Mouse (Mus musculus) cerebellum, adult 2 months (tissue): ENCODE results near the gene Satb2. TPM values are rescaled to one million over a fixed set of nuclear protein-coding genes. Genes with fewer than 3 reads are reported as not detected.

Experiments
- DNase-seq, 2 experiments: peaks; one replicate each; pipeline ENCODE4 v3.0.0; 2021
- H3K27ac ChIP-seq: fragments of 200-500 bp; 2 replicates; pipeline ENCODE4 v1.5.1; 2012; ENCODE audit warnings: low read length, control low read depth, inconsistent platforms; ENCODE audit not compliant: insufficient read depth
- H3K27me3 ChIP-seq: fragments of 200-500 bp; 2 replicates; pipeline ENCODE4 v1.6.1; 2012; ENCODE audit warnings: inconsistent platforms, mild to moderate bottlenecking, low read length, moderate library complexity; ENCODE audit not compliant: control insufficient read depth, insufficient read depth
- H3K4me1 ChIP-seq: fragments of 200-500 bp; 2 replicates; pipeline ENCODE4 v1.6.1; 2011; ENCODE audit warnings: low read length; ENCODE audit not compliant: control insufficient read depth, insufficient read depth
- H3K4me3 ChIP-seq: fragments of 200-500 bp; replicated peaks from 2 replicates; pipeline ENCODE3; 2011; ENCODE audit warnings: mild to moderate bottlenecking, low read depth, low read length, control low read depth; ENCODE audit not compliant: insufficient read depth
- CTCF ChIP-seq: fragments of 200-500 bp; IDR thresholded peaks from 2 replicates; pipeline ENCODE4 v1.5.1; 2011; ENCODE audit warnings: low read depth, mild to moderate bottlenecking, control low read depth, low read length, moderate library complexity, borderline replicate concordance; ENCODE audit not compliant: insufficient read depth
- POLR2A ChIP-seq: fragments of 200-500 bp; IDR thresholded peaks from 2 replicates; pipeline ENCODE4 v1.6.1; 2011; ENCODE audit warnings: low read length, control low read depth, borderline replicate concordance; ENCODE audit not compliant: insufficient read depth
- WGBS: fragments of 180-500 bp; shearing (Covaris S2); methylation state at CpG from one replicate; pipeline ENCODE4 v1.1.7; 2018; 5-methylcytosine and 5-hydroxymethylcytosine counted together
- polyA plus RNA-seq: library from polyadenylated mRNA; depleted of rRNA; stranded (reverse); fragments of >200 nt; gene quantifications from 2 replicates; pipeline ENCODE4 v1.2.3, GENCODE M21; 2012; rRNA removed

The Satb2 gene
- polyA plus RNA-seq: 0.29 and 0.40 TPM in 2 replicates

GRCm38 (mm10) chr1:56978151-56978700, at the start of gene Satb2:
TSS of gene Satb2 (minus strand) at chr1:56978650.
- WGBS: 5% methylated on average over 19 of the region's 19 CpGs
- TF ChIP-seq POLR2A (no peak), CTCF (no peak)
- peaks cover 10% of the 10 kb centered on the region; the same call in 1 of the 2 replicates for H3K27me3 ChIP-seq
- no peak within 1 kb of the TSS for H3K4me3 ChIP-seq
- H3K4me1 ChIP-seq: no peaks in the 10 kb centered on the region
- DNase-seq: peak in 1 of 2 experiments; percentile 25
- H3K27ac ChIP-seq: no peak within 1 kb of the TSS

- Histone ChIP-seq H3K4me3 (no peak overlapping the region), H3K27me3 (no peaks in the 10 kb centered on the region), H3K27ac (no peak overlapping the region), H3K4me1 (no peaks in the 10 kb centered on the region)
- no peak for DNase-seq
- TF ChIP-seq CTCF (no peak), POLR2A (no peak)
Observed at GRCm38 (mm10) chr1:57018941-57019340, 40.5 kb upstream of the Satb2 start.

GRCm38 (mm10) chr1:57013856-57014255, 35.4 kb upstream of the Satb2 start:
- H3K4me3 ChIP-seq: no peak overlapping the region
- DNase-seq: no peak
- no peak overlapping the region for H3K27ac ChIP-seq
- no peak for TF ChIP-seq CTCF
- TF ChIP-seq POLR2A: no peak
- no peaks in the 10 kb centered on the region for H3K27me3 ChIP-seq
- no peaks in the 10 kb centered on the region for H3K4me1 ChIP-seq

GRCm38 (mm10) chr1:57009171-57009570, 30.7 kb upstream of the Satb2 start:
- Histone ChIP-seq H3K27me3 (no peaks in the 10 kb centered on the region), H3K4me3 (no peak overlapping the region), H3K27ac (no peak overlapping the region), H3K4me1 (no peaks in the 10 kb centered on the region)
- TF ChIP-seq POLR2A (no peak), CTCF (no peak)
- 64% methylated on average over 4 of the region's 4 CpGs for WGBS
- DNase-seq: no peak

- Histone ChIP-seq H3K4me3 (no peak overlapping the region), H3K27ac (no peak overlapping the region), H3K4me1 (no peaks in the 10 kb centered on the region), H3K27me3 (no peaks in the 10 kb centered on the region)
- DNase-seq: no peak
- TF ChIP-seq POLR2A: no peak
- TF ChIP-seq CTCF: no peak
- 68% methylated on average over 2 of the region's 2 CpGs for WGBS
Observed at GRCm38 (mm10) chr1:56995041-56995440, 16.6 kb upstream of the Satb2 start.

GRCm38 (mm10) chr1:56992310-56992709, 13.9 kb upstream of the Satb2 start:
- Histone ChIP-seq H3K4me1 (no peaks in the 10 kb centered on the region), H3K4me3 (no peak overlapping the region), H3K27me3 (no peaks in the 10 kb centered on the region), H3K27ac (no peak overlapping the region)
- 79% methylated on average over 5 of the region's 5 CpGs for WGBS
- no peak for DNase-seq
- no peak for TF ChIP-seq POLR2A
- no peak for TF ChIP-seq CTCF

- WGBS: 56% methylated on average over 4 of the region's 4 CpGs
Observed at GRCm38 (mm10) chr1:56991613-56992012, 13.2 kb upstream of the Satb2 start.

GRCm38 (mm10) chr1:56984483-56984810, 6.0 kb upstream of the Satb2 start:
- Histone ChIP-seq H3K27ac (no peak overlapping the region), H3K27me3 (peaks cover 11% of the 10 kb centered on the region; the same call in 1 of the 2 replicates), H3K4me3 (no peak overlapping the region), H3K4me1 (no peaks in the 10 kb centered on the region)
- TF ChIP-seq POLR2A (no peak), CTCF (no peak)
- DNase-seq: no peak
- WGBS: 17% methylated on average over 14 of the region's 14 CpGs

More at GRCm38 (mm10) chr1:56991613-56992012, 13.2 kb upstream of the Satb2 start:
- no peak for TF ChIP-seq POLR2A
- 0 out of 2 replicates have a peak, but pooled peaks have one; percentile 17 for TF ChIP-seq CTCF
- H3K27ac ChIP-seq: no peak overlapping the region
- no peaks in the 10 kb centered on the region for H3K27me3 ChIP-seq
- no peak overlapping the region for H3K4me3 ChIP-seq
- no peak for DNase-seq
- no peaks in the 10 kb centered on the region for H3K4me1 ChIP-seq
